Mouse (Mus musculus): ENCODE results near the gene Zfp386.

The Zfp386 gene

GRCm38 (mm10) chr12:116077855-116078366 is 30.4 kb downstream of the Zfp386 start:
- TF ChIP-seq GATA4 (IDR thresholded peaks at IDR 0.05; ENCODE audit: insufficient replicate concordance, low read length), result no peak

DNA sequence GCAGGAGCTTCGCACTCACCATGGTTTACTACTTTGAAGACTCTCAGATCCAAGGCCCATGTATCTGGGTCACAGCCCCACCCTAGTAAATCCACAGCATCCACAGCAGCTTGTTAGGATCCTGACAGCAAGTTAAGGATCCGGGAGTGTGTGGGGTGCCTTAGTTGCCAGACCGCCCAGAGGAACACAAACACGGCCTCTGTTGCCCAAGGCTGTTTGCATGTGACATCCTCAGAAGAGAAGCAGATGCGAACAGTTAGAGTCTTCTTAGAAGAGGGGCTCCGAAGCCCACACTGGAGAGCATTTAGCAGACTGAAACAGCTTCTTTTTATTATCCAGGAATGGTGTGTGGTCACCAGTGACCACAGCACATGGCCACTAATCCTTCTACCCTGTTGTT is 35.6 kb downstream of the Zfp386 start:
- TF ChIP-seq GATA4 (IDR thresholded peaks at IDR 0.05; ENCODE audit: insufficient replicate concordance, low read length), result no peak

DNA sequence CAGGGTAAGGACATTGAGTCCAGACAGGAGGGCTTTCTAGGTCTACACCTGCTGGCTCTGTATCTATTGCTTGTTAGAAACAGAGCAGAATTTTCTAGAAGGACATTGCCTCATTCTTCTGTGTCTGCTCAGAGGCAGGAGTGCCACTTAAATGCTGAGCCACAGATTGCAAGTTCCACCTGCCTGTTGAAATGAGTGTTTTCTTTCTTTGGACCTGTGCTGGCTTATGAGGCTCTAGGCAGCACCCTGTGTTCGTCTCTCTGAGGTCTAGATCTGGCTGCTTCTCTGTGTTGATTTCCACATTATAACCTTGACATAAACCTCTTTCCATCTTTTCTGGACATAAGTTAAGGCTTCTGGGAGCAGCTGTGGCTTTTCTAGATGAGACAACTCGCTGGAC is 36.8 kb downstream of the Zfp386 start:
- no peak for TF ChIP-seq GATA4 (IDR thresholded peaks at IDR 0.05; ENCODE audit: insufficient replicate concordance, low read length)

GRCm38 (mm10) chr12:116086951-116087600 is 39.6 kb downstream of the Zfp386 start:
- TF ChIP-seq GATA4 (IDR thresholded peaks at IDR 0.05; ENCODE audit: insufficient replicate concordance, low read length), result no peak

- no peak for TF ChIP-seq GATA4 (IDR thresholded peaks at IDR 0.05; ENCODE audit: insufficient replicate concordance, low read length)
Observed at GRCm38 (mm10) chr12:116089836-116090235, 42.3 kb downstream of the Zfp386 start.

GRCm38 (mm10) chr12:116094765-116095555 is 47.4 kb downstream of the Zfp386 start:
- no peak for TF ChIP-seq GATA4 (IDR thresholded peaks at IDR 0.05; ENCODE audit: insufficient replicate concordance, low read length)

DNA sequence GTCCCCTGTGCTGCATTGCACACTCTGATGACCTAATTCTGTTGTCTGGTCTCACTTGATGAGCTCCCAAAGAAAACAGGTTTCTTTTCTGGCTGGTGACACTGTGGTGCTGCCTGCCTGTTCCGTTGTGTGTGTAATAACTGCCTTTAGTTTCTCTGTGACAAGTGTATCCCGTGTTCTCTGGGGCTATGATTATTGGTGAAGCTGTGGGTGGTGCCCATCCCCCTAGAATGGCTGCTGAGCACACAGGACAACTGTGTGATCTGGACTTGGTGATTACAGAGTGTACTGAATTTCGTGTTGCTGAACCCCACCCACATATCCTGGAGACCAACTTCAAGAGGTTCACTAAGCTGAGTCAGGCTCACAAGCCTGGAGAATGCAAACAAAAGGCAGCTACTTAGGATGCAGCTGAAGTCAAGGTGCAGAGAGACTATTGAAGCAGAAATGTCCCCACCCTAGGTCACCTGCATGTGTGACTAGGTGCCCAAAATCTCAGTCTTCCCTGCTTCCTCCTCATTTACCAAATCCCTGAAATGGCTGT is 48.9 kb downstream of the Zfp386 start:
- no peak for TF ChIP-seq GATA4 (IDR thresholded peaks at IDR 0.05; ENCODE audit: insufficient replicate concordance, low read length)

GRCm38 (mm10) chr12:116097166-116097565 is 49.6 kb downstream of the Zfp386 start:
- no peak for TF ChIP-seq GATA4 (IDR thresholded peaks at IDR 0.05; ENCODE audit: insufficient replicate concordance, low read length)

DNA sequence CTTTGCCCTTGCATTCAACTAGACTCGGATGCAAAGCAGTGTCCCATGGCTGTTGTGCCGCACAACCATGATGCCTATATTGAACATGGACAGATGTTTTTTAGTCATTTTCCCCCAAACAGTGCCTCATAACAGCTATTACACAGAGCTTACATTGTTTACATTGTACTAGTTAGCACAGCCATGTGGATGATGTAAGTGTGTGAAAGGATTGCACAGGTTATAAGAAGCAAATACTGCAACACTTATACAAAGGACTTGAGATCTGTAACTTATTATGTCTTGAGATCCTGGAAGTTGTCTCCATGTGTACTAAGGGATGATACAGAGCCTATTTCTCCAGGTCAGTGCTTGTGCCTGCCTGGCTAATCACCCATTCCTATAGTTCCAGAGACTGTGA is 54.4 kb downstream of the Zfp386 start:
- no peak for TF ChIP-seq GATA4 (IDR thresholded peaks at IDR 0.05; ENCODE audit: insufficient replicate concordance, low read length)

GRCm38 (mm10) chr12:116109451-116110353 is 62.2 kb downstream of the Zfp386 start:
- no peak for TF ChIP-seq GATA4 (IDR thresholded peaks at IDR 0.05; ENCODE audit: insufficient replicate concordance, low read length)

DNA sequence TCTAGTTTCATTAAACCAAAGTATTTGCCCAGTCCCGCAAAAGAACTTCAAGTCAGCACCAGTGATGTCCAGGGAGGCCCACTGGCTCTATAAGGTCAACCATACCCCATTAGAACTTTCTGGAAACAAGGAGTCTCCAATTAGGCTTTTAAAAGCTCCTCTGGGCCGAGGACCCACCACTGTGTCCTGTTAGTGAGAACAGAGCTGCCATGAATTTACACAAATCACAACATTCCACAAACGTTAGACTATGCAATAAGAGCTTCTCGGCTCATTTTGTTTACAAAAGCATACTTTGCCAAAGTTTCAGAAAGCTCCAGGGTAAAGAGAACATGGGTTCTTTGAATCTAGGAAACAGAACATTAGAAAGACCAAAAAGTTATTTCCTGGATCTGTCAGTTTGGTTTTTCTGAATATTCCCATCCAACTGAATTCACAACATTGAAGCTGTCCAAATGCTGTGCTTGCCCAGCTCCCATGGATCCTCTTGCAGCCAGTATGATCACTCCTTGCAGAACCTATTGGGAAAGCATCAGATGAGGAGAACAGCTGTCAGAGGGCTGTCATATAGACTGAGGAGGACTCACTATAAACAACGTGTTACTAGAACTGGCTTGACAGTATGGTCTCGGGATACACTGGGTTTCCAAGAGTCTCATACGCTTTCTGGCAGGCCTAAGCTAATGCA is 63.6 kb downstream of the Zfp386 start:
- no peak for TF ChIP-seq GATA4 (IDR thresholded peaks at IDR 0.05; ENCODE audit: insufficient replicate concordance, low read length)
